Mouse (Mus musculus) testis, adult 2 months (tissue): Measurements from ENCODE around the gene Lpo. TPM values are rescaled to one million over a fixed set of nuclear protein-coding genes. Genes with fewer than 3 reads are reported as not detected.
A peak's percentile ranks its signal among the peaks of the same experiment; 100 is the strongest.

Experiments
- H3K27ac ChIP-seq: fragments of 200-500 bp; 2 replicates; pipeline ENCODE4 v1.5.1; 2012; ENCODE audit warnings: low read depth, low read length; ENCODE audit not compliant: control insufficient read depth, insufficient read depth
- H3K27me3 ChIP-seq: fragments of 200-500 bp; 2 replicates; pipeline ENCODE4 v1.6.1; 2012; ENCODE audit warnings: mild to moderate bottlenecking, low read length, moderate library complexity; ENCODE audit not compliant: control insufficient read depth, insufficient read depth
- H3K36me3 ChIP-seq: fragments of 200-500 bp; 2 replicates; pipeline ENCODE4 v1.6.1; 2012; ENCODE audit warnings: mild to moderate bottlenecking, low read length; ENCODE audit not compliant: control insufficient read depth, insufficient read depth
- H3K4me1 ChIP-seq: fragments of 200-500 bp; 2 replicates; pipeline ENCODE4 v1.6.1; 2012; ENCODE audit warnings: low read length; ENCODE audit not compliant: control insufficient read depth, insufficient read depth
- H3K4me3 ChIP-seq: fragments of 200-500 bp; 2 replicates; pipeline ENCODE4 v1.5.1; 2012; ENCODE audit warnings: low read depth, mild to moderate bottlenecking, low read length, moderate library complexity, mixed read lengths; ENCODE audit not compliant: control insufficient read depth
- CTCF ChIP-seq: fragments of 200-500 bp; IDR thresholded peaks from 2 replicates; pipeline ENCODE4 v1.5.1; 2012; ENCODE audit warnings: low read depth, mild to moderate bottlenecking, inconsistent platforms, low read length, moderate library complexity; ENCODE audit not compliant: control insufficient read depth, insufficient read depth, insufficient replicate concordance
- POLR2A ChIP-seq: fragments of 200-500 bp; IDR thresholded peaks from 2 replicates; pipeline ENCODE4 v1.6.1; 2012; ENCODE audit warnings: low read depth, mild to moderate bottlenecking, inconsistent platforms, low read length, moderate library complexity; ENCODE audit not compliant: control insufficient read depth
- polyA plus RNA-seq: library from polyadenylated mRNA; depleted of rRNA; stranded (reverse); fragments of >200 nt; gene quantifications from 2 replicates; pipeline ENCODE4 v1.2.3, GENCODE M21; 2012; rRNA removed

The Lpo gene
- polyA plus RNA-seq, 1 experiment = 4.9 TPM

DNA sequence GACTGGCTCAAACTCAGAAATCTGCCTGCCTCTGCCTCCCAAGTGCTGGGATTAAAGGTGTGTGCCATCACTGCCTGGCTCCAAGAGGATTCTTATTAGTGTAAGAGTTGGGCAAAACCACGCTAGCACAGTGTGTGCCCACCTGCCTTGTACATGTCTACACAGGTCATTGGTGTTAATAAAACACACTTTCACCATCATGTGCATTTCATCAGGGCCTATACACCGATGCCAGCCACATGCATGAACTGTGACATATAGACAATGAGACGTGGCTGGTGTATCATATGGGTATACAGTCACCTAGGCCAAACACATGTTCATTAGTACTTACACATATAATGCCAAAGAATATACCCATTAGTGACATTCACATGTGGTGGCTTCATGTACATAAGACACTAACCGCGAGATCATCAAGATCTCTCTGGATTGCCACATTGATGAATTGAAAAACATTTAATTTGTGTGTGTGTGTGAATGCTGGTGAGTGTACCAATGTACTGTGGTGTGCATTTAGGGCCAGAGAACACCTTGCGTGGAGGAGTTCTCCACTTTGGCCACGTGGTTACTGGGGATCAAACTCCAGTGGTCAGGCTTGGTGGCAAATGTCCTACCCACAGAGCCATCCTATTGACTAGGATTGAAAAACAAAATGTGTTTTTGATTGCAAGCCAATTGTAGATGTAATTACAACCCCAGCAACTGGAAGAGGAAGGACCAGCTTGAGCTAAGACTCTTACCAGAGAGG, 69.8 kb downstream of the Lpo start:
- Histone ChIP-seq H3K27me3 (no peaks in the 10 kb centered on the region), H3K27ac (no peak overlapping the region), H3K36me3 (no peaks in the 10 kb centered on the region), H3K4me3 (no peak overlapping the region), H3K4me1 (peaks cover 30% of the 10 kb centered on the region)
- TF ChIP-seq POLR2A (no peak), CTCF (no peak)

DNA sequence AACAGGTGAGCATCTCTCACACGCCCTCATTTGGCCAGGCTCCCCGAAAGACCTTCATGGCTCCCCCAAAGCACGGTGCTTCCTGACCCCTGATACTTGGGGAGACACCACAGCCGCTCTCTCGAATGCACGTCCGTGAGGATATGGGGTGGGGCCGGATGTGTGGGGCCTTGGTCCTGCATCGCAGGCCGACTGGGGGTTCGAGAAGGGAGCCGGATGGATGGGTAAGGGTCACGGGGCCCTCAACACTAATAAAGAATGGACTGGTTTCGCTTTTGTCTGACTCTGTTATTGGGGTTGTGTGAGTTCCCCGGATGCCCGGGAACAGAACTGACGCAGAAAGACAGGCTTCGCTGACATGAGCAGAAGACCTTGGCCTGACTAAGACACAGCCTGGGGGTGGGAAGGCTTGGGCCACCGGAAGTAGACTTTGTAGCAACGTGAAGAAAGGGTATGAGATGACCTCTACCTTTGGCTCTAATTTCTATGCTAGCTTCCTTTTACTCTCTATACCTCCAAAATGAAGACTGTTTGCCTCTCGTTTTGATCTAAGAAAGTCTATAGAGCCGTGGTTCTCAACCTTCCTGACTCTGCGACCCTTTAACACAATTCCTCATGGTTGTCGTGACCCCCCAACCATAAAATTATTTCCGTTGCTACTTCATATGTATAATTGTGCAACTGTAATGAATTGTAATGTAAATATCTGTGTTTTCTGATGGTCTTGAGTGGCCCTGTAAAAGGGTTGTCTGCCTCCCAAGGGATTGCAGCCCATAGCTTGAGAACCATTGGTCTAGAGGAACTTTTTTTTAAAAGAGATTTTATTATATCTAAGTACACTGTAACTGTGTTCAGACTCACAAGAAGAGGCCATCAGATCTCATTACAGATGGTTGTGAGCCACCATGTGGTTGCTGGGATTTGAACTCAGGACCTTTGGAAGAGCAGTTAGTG, 70.8 kb downstream of the Lpo start:
- TF ChIP-seq CTCF (no peak), POLR2A (no peak)
- H3K4me3 ChIP-seq = peak overlapping the region; percentile 96
- H3K36me3 ChIP-seq = no peaks in the 10 kb centered on the region
- H3K27me3 ChIP-seq = no peaks in the 10 kb centered on the region
- peaks cover 29% of the 10 kb centered on the region for H3K4me1 ChIP-seq
- peak overlapping the region; percentile 82 for H3K27ac ChIP-seq

Other genes with a start within 250 kb of the Lpo start
- gene Mtmr4, start 236.1 kb downstream of the Lpo start, polyA plus RNA-seq = 33.6 and 33.7 TPM in 2 replicates
- gene Hsf5, start 211.1 kb downstream of the Lpo start, polyA plus RNA-seq = 89.4 and 90.3 TPM in 2 replicates
- gene Rnf43, start 165.6 kb downstream of the Lpo start, polyA plus RNA-seq = 2.3 and 3.4 TPM in 2 replicates
- 50.9 and 54.9 TPM in 2 replicates for gene Supt4a, start 90.7 kb downstream of the Lpo start, polyA plus RNA-seq
- gene Tspoap1, start 67.7 kb downstream of the Lpo start, polyA plus RNA-seq = 10.3 and 11.8 TPM in 2 replicates
- 1.9 and 5.5 TPM in 2 replicates for gene Mpo, start 34.7 kb downstream of the Lpo start, polyA plus RNA-seq
- gene Mks1, start 24.9 kb upstream of the Lpo start, polyA plus RNA-seq = 19.0 and 20.6 TPM in 2 replicates
- gene Epx, start 47.2 kb upstream of the Lpo start, polyA plus RNA-seq = 0.05 TPM in 1 of 2 replicates, not detected in the other
- gene Olfr462, start 64.0 kb upstream of the Lpo start, polyA plus RNA-seq = not detected in 2 replicates
- gene Olfr463, start 69.1 kb upstream of the Lpo start, polyA plus RNA-seq = not detected in 2 replicates
- not detected in 2 replicates for gene Olfr464, start 92.7 kb upstream of the Lpo start, polyA plus RNA-seq
- 217 and 218 TPM in 2 replicates for gene Dynll2, start 159.2 kb upstream of the Lpo start, polyA plus RNA-seq
- gene Srsf1, start 219.1 kb upstream of the Lpo start, polyA plus RNA-seq = 68.5 and 95.9 TPM in 2 replicates
- gene Vezf1, start 240.0 kb upstream of the Lpo start, polyA plus RNA-seq = 4.1 and 4.4 TPM in 2 replicates